Mouse (Mus musculus): ENCODE measurements around the gene Sash3. TPM values are rescaled to one million over a fixed set of nuclear protein-coding genes. Genes with fewer than 3 reads are reported as not detected.

Sash3 gene
- polyA plus RNA-seq, 1 experiment = not detected

DNA sequence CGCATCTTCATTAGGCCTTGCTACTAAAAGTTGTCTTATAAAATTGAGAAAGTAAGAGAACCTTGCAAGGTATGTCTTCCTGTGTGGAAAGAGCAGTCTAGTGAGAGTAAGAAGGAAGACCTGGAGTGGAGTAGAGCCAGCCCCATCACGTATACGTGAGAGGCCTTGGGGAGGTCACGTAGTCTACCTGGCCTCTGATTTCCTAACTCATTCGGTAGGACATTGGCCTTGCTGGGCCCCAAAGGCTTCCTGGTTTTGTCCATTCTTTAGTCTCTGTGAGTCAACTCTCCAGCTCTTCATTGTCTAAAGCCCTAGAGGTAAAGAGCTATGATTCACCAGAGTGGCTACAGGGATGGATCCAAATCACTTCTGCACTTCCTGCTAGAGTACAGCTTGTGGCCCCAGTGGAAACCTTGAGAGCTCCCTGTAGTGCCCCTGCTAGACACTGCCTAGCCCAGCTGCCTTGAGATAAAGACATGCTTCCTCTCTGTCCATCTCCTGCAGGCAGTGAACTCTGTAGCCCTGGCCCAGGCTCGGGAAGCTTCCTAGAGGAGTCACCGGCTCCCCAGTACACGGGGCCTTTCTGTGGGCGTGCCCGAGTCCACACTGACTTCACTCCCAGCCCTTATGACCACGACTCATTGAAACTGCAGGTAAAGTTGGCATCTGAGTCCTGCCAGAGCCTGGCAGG is 12.1 kb downstream of the Sash3 start:
- Histone ChIP-seq H3K27me3 (ENCODE audit: control insufficient read depth, insufficient read depth, low read length, poor library complexity, severe bottlenecking) (no peaks in the 10 kb centered on the region), H3K4me1 (ENCODE audit: control insufficient read depth, insufficient read depth, low read length) (no peaks in the 10 kb centered on the region), H3K27ac (ENCODE audit: insufficient read depth, low read length) (no peak overlapping the region), H3K4me3 (ENCODE audit: low read depth, low read length) (no peak overlapping the region), H3K9ac (ENCODE audit: low read depth, poor library complexity, severe bottlenecking) (no peak overlapping the region), H3K36me3 (ENCODE audit: control insufficient read depth, insufficient read depth, low read length, poor library complexity, severe bottlenecking) (no peaks in the 10 kb centered on the region), H3K9me3 (replicated peaks; ENCODE audit: control insufficient read depth, insufficient read depth, low read length, poor library complexity, severe bottlenecking) (no peaks in the 10 kb centered on the region)
- no peak for TF ChIP-seq POLR2A (IDR thresholded peaks at IDR 0.05; ENCODE audit: insufficient read depth, low read length)
- no peak for TF ChIP-seq CTCF (IDR thresholded peaks at IDR 0.05; ENCODE audit: low read depth, low read length)
- no peak for TF ChIP-seq EP300 (IDR thresholded peaks at IDR 0.05; ENCODE audit: insufficient read depth, low read depth, low read length)

DNA sequence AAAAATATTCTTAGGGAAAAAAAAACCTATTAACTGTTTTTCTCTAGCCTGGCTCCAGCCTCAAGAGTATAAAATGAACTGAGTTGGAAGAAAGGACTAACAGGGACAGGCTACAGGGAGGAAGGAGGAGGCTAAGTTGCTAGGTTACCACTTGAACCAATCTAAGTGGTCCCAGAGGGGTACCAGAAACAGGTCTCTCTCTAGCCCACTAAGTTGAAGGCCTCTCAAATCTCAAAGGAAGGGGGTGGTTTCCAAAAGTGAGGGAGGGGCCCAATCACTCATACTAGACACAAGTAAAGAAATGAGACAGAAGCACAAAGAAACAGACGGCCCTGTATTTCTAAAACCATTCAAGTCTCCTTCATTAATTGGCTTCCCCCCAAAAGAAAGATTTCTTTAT is 23.7 kb downstream of the Sash3 start:
- Histone ChIP-seq H3K4me1 (ENCODE audit: control insufficient read depth, insufficient read depth, low read length) (no peaks in the 10 kb centered on the region), H3K27ac (ENCODE audit: insufficient read depth, low read length) (no peak overlapping the region), H3K36me3 (ENCODE audit: control insufficient read depth, insufficient read depth, low read length, poor library complexity, severe bottlenecking) (no peaks in the 10 kb centered on the region), H3K9me3 (replicated peaks; ENCODE audit: control insufficient read depth, insufficient read depth, low read length, poor library complexity, severe bottlenecking) (no peaks in the 10 kb centered on the region), H3K9ac (ENCODE audit: low read depth, poor library complexity, severe bottlenecking) (no peak overlapping the region), H3K4me3 (ENCODE audit: low read depth, low read length) (no peak overlapping the region), H3K27me3 (ENCODE audit: control insufficient read depth, insufficient read depth, low read length, poor library complexity, severe bottlenecking) (no peaks in the 10 kb centered on the region)
- TF ChIP-seq POLR2A (IDR thresholded peaks at IDR 0.05; ENCODE audit: insufficient read depth, low read length) (no peak), EP300 (IDR thresholded peaks at IDR 0.05; ENCODE audit: insufficient read depth, low read depth, low read length) (no peak), CTCF (IDR thresholded peaks at IDR 0.05; ENCODE audit: low read depth, low read length) (no peak)

DNA sequence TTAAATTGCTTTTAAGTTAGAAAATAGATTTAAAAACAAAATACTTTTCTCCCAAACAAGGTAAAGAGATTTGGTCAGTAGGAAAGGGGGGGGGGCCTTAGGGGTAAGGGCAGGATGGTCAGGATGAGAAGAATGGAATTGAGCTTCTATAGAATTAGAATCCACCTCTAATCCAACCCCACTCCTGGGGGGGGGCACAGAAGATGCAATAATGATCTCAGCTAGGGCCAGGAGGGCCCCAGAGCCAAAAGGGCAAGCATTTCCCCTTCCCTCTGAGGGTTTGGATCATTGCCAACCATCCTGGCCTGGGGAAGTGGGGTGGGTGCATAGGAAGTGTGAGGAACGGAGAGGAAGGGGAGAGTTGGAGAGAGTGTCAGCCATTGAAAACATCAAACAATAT is 24.1 kb downstream of the Sash3 start:
- H3K9me3 ChIP-seq (replicated peaks; ENCODE audit: control insufficient read depth, insufficient read depth, low read length, poor library complexity, severe bottlenecking) = no peaks in the 10 kb centered on the region
- no peaks in the 10 kb centered on the region for H3K27me3 ChIP-seq (ENCODE audit: control insufficient read depth, insufficient read depth, low read length, poor library complexity, severe bottlenecking)
- H3K27ac ChIP-seq (ENCODE audit: insufficient read depth, low read length) = no peak overlapping the region
- H3K9ac ChIP-seq (ENCODE audit: low read depth, poor library complexity, severe bottlenecking) = no peak overlapping the region
- H3K4me3 ChIP-seq (ENCODE audit: low read depth, low read length) = no peak overlapping the region
- no peaks in the 10 kb centered on the region for H3K4me1 ChIP-seq (ENCODE audit: control insufficient read depth, insufficient read depth, low read length)
- no peaks in the 10 kb centered on the region for H3K36me3 ChIP-seq (ENCODE audit: control insufficient read depth, insufficient read depth, low read length, poor library complexity, severe bottlenecking)
- TF ChIP-seq EP300 (IDR thresholded peaks at IDR 0.05; ENCODE audit: insufficient read depth, low read depth, low read length) (no peak), POLR2A (IDR thresholded peaks at IDR 0.05; ENCODE audit: insufficient read depth, low read length) (no peak), CTCF (IDR thresholded peaks at IDR 0.05; ENCODE audit: low read depth, low read length) (no peak)

DNA sequence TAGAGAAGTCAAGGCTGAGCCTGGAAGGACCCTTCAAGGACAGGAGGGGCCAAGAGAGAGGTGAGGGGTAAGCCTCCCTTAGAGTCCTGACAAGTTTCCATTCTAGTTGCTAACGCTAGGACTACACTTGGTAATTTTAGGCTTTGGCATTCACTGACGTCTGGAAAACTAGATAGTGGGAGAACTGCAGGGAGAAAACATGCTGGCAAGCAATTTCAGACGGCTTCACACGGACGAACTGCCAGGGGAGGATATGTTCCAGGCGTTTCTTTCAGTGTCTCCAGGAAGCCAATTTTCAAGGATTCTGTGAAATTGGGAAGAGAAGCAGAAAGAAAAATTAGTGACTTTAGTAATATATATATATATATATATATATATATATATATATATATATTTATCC is 35.6 kb downstream of the Sash3 start:
- TF ChIP-seq EP300 (IDR thresholded peaks at IDR 0.05; ENCODE audit: insufficient read depth, low read depth, low read length) (no peak), POLR2A (IDR thresholded peaks at IDR 0.05; ENCODE audit: insufficient read depth, low read length) (no peak), CTCF (IDR thresholded peaks at IDR 0.05; ENCODE audit: low read depth, low read length) (no peak)

DNA sequence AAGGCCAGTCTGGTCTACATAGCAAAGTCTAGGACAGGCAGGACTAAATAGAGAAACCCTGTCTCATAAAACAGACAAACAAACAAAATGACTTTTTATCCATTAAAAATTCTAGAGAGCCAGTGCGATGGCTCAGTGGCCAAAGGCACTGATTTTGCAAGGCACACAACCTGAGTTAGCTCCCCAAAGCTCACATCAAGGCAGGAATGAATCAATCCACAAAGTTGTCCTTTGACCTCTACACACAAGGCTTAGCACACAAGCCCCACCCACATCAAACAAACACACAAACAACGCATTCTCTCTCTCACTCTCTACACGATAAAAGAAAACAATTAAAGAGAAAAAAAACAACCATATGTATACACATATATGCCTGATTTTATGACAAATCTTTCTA is 38.5 kb downstream of the Sash3 start:
- no peaks in the 10 kb centered on the region for H3K4me1 ChIP-seq (ENCODE audit: control insufficient read depth, insufficient read depth, low read length)
- H3K27me3 ChIP-seq (ENCODE audit: control insufficient read depth, insufficient read depth, low read length, poor library complexity, severe bottlenecking) = no peaks in the 10 kb centered on the region
- no peak for TF ChIP-seq EP300 (IDR thresholded peaks at IDR 0.05; ENCODE audit: insufficient read depth, low read depth, low read length)
- TF ChIP-seq CTCF (IDR thresholded peaks at IDR 0.05; ENCODE audit: low read depth, low read length) = no peak
- no peak for TF ChIP-seq POLR2A (IDR thresholded peaks at IDR 0.05; ENCODE audit: insufficient read depth, low read length)
- H3K4me3 ChIP-seq (ENCODE audit: low read depth, low read length) = no peak overlapping the region
- no peaks in the 10 kb centered on the region for H3K36me3 ChIP-seq (ENCODE audit: control insufficient read depth, insufficient read depth, low read length, poor library complexity, severe bottlenecking)
- no peaks in the 10 kb centered on the region for H3K9me3 ChIP-seq (replicated peaks; ENCODE audit: control insufficient read depth, insufficient read depth, low read length, poor library complexity, severe bottlenecking)
- no peak overlapping the region for H3K27ac ChIP-seq (ENCODE audit: insufficient read depth, low read length)
- H3K9ac ChIP-seq (ENCODE audit: low read depth, poor library complexity, severe bottlenecking) = no peak overlapping the region

More for the DNA sequence above, 35.6 kb downstream of the Sash3 start:
- no peaks in the 10 kb centered on the region for H3K9me3 ChIP-seq (replicated peaks; ENCODE audit: control insufficient read depth, insufficient read depth, low read length, poor library complexity, severe bottlenecking)
- no peak overlapping the region for H3K4me3 ChIP-seq (ENCODE audit: low read depth, low read length)
- no peak overlapping the region for H3K9ac ChIP-seq (ENCODE audit: low read depth, poor library complexity, severe bottlenecking)
- H3K36me3 ChIP-seq (ENCODE audit: control insufficient read depth, insufficient read depth, low read length, poor library complexity, severe bottlenecking) = no peaks in the 10 kb centered on the region
- H3K27ac ChIP-seq (ENCODE audit: insufficient read depth, low read length) = no peak overlapping the region
- no peaks in the 10 kb centered on the region for H3K27me3 ChIP-seq (ENCODE audit: control insufficient read depth, insufficient read depth, low read length, poor library complexity, severe bottlenecking)
- H3K4me1 ChIP-seq (ENCODE audit: control insufficient read depth, insufficient read depth, low read length) = no peaks in the 10 kb centered on the region

DNA sequence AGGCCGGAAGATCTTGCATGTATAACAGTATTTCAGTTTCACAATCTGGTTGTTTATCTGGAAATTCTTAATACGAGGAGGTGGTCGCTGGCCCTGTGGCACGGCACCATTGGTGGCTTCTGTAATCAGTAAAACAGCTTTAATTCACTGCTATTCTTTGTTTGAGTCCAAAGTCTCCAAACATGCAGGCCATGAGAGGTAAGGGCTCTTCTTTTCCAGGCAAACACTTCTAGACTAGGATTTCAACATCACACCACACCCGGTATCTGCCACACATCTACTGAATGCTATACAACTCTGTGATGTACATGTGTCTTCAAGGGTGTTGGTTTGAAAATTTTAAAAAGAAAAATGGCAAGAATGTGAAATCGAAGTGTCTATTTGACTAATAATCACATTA is 45.0 kb downstream of the Sash3 start:
- H3K4me1 ChIP-seq (ENCODE audit: control insufficient read depth, insufficient read depth, low read length) = no peaks in the 10 kb centered on the region
- no peaks in the 10 kb centered on the region for H3K27me3 ChIP-seq (ENCODE audit: control insufficient read depth, insufficient read depth, low read length, poor library complexity, severe bottlenecking)
- H3K36me3 ChIP-seq (ENCODE audit: control insufficient read depth, insufficient read depth, low read length, poor library complexity, severe bottlenecking) = no peaks in the 10 kb centered on the region
- no peak for TF ChIP-seq POLR2A (IDR thresholded peaks at IDR 0.05; ENCODE audit: insufficient read depth, low read length)
- TF ChIP-seq CTCF (IDR thresholded peaks at IDR 0.05; ENCODE audit: low read depth, low read length) = no peak
- TF ChIP-seq EP300 (IDR thresholded peaks at IDR 0.05; ENCODE audit: insufficient read depth, low read depth, low read length) = no peak
- H3K9me3 ChIP-seq (replicated peaks; ENCODE audit: control insufficient read depth, insufficient read depth, low read length, poor library complexity, severe bottlenecking) = no peaks in the 10 kb centered on the region
- no peak overlapping the region for H3K27ac ChIP-seq (ENCODE audit: insufficient read depth, low read length)
- H3K9ac ChIP-seq (ENCODE audit: low read depth, poor library complexity, severe bottlenecking) = no peak overlapping the region
- H3K4me3 ChIP-seq (ENCODE audit: low read depth, low read length) = no peak overlapping the region

All from ES-Bruce4 (cell line).